Mouse (Mus musculus) spleen, postnatal 4 days (tissue): ENCODE results near the gene Ivns1abp.
A peak's percentile ranks its signal among the peaks of the same experiment; 100 is the strongest.
"Not testable (repeated sequence)": the region's sequence is repeated elsewhere in the genome, so short reads cannot be mapped to it uniquely, and the experiment has no call there.

Experiments
- DNase-seq, 2 experiments: peaks; one replicate each; pipeline ENCODE4 v3.0.0; 2022; ENCODE audit warnings: low spot score in 2 of 2

The Ivns1abp gene

DNA sequence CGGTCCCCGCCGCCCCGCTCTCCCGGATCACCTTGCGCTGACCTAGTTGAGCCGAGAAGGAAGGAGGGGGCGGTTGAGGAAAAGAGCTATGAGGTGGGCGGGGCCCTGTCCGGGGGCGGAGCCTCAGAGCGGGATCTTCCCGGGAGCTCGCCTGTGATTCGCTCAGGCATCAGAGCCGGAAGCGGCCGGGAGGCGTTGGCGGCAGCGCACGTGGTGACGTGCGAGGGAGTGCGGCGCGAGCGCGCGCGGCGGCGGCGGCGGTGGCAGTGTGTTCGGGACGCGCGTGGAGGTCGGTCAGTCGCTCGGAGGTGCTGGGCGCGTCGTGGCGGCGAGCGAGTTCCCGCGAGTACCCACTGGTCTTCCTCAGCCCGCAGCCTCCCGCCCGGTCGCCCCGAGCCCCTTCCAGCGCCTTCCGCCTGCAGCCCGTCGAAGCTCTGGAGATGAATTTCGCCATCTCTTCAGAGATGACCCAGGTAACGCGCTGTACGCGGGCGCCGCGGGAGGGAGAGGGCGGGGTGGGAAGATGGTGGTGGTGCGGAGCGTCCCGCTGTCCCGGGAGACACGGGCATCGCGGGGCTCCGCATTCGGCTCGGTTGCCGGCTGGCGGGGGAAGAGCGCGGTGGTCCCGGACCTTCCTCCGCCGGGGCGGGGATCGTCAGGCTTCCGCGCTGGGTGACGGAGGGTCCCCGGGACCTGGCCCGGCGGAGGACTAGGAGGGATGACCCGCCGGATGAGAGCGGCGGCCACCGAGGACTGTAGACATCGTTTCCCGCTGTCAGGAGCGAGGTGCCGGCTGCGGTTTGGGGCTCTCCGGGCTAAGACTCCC lies at the start of gene Ivns1abp:
Gene Ivns1abp (plus strand): TSS at position 195 of the 826 bp plus-strand sequence.
- peak; percentile 97 for DNase-seq

DNA sequence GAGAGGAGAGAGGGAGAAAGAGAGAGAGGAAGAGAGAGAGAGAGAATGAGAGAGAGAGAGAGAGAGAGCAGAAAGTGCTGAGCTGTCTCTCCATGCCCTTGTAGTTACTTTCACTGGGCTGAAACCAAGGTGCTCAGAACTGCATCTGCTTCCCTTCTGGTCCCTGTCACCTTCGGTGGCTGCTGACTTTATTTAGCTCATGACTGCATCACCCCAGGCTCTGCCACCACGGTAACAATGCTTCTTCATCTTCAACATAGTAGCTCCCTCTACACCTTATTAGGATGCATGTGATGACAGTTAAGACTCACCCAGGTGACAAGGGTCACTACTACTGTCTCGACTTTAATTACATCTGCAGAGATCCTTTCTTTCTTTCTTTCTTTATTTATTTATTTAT lies 48.8 kb upstream of the Ivns1abp start:
- no peak for DNase-seq

DNA sequence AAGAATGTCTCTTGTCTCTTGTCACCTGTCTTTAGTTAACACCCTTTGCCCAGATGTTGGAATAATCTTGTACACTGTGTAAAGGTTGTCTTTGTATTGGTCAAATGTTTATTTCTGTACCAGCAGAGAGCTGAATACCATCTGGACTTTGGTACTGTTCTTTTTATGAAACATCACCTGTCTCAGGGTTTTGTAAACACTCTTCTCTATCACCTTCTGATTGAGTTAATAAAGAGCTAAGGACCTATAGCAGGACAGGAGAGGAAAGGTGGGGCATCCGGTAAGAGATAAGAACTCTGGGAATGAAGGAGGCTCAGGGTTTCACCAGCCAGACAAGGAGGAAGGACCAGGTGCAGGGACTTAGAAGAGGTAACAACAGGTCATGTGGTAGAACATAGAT lies 47.7 kb upstream of the Ivns1abp start:
- no peak for DNase-seq

DNA sequence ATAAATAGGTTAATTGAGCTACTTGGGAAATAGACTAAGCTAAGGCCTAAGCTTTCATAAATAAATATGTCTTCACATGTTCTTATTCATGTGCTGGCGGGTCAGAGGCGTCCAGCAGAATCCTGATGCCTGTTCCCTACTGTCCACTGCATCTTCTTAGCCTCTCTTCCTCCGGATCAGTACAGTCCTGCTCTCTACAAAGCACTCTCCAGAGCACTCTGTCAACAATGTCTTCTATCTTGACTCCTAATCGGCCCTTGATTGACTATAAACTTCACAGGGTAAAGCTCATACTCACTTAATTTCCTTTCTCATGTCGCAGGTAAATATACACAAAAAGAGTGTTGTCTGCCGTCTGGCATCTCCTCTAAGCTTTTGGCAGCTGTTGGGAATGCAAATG lies 47.3 kb upstream of the Ivns1abp start:
- no peak for DNase-seq

DNA sequence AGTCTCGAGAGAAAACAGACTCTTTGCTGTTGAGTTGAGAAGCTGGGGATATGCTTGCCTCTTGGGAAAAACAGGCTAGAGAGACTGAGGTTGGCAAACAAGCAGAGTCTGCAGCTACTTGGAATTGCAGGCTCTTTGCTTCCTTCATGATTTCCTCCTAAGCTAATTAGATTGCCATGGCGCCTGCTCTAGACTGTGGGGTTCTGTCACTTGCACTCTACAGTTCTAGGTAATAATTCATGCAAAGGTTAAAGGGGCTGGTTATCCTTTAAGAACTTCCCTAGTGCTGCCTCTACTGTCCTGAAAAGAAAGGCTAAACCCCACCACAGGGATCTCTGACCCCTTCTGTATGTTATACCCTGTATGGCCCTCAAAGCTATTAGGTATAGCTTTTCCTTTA lies 46.7 kb upstream of the Ivns1abp start:
- DNase-seq = no peak

DNA sequence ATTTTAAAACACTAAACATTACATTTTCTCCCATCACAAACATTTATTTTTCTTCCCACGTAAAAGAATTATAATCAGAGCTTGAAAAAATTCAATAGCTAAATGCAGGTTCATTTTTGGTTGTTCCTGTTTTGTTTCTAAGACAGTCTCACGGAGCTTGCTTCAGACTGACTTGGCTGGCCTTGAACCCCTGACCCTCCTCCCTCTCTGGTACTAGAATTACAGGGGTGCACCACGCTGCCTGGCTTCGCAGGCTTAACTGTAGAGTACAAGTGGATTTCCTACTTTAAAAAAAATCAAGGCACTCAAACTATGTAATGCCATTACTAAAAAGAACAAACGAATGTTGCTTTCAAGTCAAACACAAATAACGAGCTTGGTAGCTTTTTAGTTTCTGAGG lies 42.8 kb upstream of the Ivns1abp start:
- DNase-seq = no peak

DNA sequence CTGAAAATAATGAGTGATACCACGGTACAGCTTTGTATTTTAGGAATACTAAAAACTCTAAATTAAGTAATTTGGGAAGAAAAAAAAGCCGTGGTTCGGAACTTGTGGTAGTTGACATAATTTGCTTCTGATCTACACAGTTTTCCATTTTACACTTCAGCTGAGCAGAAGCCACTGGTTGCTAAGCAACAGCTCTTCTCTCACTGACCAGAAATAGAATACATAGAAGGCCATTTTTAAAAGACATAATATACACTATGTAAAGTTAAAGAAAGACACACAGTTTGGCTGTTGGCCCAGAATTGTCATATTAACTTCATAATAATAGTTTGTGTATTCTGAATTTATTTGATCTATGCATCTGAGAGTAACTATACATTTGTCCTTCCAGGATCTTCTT lies 42.4 kb upstream of the Ivns1abp start:
- no peak for DNase-seq

DNA sequence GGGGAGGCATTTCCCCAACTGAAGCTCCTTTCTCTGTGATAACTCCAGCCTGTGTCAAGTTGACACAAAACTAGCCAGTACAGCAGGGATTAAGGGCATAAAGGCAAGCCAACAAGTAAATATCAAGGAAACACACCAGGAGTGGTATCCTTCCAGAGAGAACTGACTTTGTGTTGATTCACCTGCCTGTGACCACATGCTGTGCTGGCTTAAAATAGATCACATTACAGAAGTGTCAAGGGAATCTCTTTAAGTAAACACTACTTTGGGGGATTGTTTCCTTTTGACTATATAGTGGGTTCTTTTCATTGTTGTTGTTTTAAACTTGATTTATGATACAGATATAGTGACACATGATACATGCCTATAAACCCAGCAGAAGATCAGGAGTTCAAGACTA lies 41.0 kb upstream of the Ivns1abp start:
- DNase-seq = no peak

DNA sequence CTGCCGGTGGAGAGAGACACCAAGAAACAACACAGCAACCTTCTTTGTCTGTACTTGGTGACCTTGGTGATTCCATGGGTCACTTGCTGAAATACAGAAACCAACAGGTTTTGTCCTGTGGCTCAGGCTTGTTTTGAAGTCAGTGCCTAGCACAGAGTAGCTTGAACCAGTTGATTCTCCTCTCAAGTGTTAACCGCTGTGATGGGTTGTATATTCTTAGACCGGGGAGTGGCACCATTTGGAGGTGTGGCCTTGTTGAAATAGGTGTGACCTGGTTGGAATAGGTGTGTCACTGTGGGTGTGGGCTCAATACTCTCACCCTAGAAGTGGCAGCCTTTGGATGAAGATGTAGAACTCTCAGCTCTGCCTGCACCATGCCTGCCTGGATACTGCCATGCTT lies 39.3 kb upstream of the Ivns1abp start:
- DNase-seq = not testable (repeated sequence)

DNA sequence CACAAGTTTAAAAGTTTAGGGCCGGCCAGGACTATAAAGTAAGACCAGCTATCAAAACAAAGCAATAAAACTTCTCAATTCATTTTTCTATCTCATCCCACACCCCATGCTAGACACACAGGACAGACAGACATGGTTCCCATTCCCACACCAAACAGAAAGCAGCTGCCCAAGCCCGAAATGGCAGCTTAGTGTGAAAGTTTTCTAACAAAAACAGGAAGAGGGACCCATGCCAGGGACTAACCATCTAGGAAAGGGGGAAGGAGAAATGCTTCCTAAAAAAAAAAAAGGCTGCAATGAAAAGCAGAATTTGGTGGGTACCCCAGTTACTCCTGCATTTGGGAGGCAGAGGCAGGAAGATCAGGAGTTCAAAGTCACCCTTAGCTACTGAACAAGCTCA lies 37.2 kb upstream of the Ivns1abp start:
- no peak for DNase-seq

DNA sequence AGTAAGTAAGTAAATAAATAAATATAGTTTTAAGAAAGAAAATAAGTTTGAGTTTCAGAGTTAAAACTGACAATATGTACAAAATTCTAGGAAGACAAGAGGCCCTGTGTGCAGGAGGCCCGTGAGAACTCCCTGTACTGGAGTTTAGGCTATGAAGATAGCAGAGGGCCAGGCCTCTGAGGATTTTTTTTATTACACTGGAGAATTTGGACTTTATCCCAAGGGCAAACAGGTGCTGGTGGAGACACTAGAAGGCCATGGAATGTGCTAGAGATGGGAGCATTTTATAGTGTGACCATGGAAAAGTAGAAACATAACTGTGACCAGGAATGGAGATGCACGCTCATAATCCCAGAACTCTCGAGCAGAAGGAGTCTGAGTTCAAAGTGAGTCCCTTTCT lies 36.5 kb upstream of the Ivns1abp start:
- DNase-seq = no peak

DNA sequence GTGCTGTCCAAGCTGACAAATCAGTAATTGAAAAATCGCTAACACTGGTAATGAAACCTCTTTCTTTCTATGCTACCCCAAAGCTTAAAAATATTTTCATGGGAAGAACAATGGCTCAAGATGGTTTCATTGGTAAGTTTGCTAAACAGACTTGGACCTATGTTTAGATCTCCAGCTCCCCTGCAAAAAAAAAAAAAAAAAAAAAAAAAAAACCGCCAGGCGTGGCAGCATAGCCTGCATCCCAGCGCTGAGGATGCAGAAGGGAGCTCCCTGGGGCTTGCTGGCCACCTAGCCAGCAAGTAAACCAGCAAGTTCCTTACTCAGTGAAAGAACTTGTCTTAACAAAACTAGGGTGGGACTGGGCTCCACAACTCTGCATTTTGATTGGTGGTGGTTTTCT lies 35.8 kb upstream of the Ivns1abp start:
- DNase-seq = no peak

DNA sequence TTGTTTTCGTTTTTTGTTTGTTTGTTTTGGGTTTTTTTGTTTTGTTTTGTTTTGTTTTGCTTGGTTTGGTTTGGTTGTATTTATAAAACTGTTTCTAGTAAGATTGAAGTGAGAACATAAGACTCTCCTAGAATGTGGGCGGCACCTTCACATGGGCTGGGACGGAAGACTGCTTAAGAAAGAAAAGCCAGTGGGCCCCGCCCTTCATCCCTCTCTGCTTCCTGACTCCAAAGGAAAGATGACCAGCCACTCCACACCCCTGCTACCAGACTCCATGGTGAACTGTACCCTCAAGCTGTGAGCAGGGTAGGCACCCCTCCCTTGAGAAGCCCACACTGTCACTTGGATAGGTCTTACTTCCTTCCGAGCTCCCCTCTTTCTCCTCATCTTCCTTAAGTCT lies 33.8 kb upstream of the Ivns1abp start:
- DNase-seq = no peak

DNA sequence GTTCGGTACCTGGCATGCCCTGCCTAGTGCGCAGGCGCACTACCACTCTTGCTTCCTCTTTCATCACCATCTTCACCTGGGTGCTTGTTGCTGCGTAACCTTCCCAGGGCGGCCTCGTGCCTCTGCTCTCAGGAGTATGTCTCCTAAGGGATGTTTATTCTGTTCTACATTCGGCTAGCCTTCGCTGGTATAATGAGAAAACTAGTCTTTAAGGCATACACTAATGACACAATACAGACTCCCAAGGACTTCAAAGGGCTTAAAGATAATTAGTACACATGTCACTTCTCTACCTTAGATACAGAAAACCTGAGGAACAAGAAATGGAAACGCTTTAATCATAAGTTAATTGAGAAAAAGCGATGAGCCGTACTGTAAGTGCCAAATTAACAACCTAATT lies 32.9 kb upstream of the Ivns1abp start:
- DNase-seq = no peak

DNA sequence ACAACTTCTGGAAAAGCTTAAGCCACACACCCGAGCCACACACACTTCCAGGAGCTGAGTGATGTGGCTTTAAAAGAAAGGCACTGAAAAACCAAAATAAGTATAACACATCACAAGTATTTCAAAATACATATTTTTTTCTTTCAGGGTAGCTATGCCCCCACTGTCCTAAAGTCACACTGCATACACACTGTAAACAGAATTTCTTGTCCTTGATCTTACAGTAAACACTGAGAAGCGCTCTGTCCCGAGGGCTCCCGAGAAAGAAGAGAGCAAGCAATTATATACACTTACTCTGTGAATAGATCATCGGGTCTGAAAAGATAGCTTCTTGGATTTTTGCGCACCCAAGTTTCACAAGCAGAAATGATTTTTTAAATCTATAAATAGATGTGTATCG lies 25.0 kb upstream of the Ivns1abp start:
- no peak for DNase-seq

DNA sequence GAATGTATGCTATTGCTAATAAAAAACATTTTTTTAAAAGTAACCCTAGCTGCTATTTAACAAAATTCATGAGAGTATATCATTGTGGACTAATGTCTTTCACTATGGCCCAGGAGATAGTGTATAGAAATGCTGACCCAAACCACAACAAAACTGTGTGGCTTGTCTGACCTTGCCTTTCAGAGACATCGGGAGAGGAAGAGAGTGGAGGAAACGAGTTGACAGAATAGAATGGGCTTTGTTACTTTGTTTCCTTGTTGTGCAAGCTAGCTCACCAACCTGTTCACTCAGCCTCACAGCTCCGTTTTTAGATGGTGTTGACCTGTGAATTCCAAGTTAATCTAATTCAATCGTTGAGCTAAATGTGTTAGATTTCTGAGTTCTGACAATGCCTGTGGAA lies 23.9 kb upstream of the Ivns1abp start:
- DNase-seq = no peak

DNA sequence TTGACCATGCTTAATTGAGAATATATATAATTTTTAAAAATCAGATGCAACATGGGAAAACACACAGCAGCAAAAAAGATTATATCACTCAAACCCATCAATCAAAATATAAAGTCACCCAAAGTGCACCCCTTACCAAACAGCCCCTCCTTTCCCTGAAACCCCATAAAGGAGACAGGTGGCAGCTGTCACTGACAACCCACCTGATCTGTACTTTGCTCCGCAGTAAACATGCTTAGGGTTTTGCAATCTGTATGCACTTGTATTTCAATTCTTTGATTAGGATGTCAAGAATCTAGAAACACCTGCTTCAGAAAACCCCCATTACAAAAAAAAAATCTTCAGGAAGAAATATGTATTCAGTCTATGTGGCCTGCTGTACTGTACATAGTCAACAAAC lies 18.9 kb upstream of the Ivns1abp start:
- DNase-seq = no peak

DNA sequence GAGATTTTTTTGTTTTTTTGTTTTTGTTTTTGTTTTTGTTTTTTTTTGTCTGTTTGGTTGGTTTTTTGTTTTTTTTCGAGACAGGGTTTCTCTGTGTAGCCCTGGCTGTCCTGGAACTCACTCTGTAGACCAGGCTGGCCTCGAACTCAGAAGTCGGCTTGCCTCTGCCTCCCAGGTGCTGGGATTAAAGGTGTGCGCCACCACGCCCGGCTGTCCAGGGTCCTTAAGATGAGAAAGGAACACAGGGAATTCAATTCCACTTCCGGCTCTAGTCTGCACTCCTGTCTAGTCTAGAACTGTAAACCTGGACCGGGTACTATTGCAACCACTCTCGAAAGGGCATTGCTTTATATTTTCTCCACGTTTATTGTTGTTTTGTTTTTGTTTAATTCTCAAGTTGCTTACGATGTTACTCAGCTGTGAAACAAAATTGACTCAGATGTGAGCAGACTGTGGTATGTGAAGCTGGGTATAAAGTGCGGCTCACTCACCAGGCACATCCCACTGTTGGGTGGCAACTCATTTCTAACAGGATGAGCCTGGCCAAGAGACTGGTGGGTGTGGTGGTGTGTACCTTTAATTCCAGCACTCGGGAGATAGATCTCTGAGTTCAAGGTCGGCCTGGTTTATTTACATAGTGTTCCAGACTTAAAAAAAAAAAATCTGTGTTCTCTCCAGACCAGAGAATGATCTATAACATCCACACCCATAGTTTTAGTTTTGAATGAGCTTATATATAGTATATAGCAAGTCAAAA lies 15.8 kb upstream of the Ivns1abp start:
- no peak for DNase-seq

DNA sequence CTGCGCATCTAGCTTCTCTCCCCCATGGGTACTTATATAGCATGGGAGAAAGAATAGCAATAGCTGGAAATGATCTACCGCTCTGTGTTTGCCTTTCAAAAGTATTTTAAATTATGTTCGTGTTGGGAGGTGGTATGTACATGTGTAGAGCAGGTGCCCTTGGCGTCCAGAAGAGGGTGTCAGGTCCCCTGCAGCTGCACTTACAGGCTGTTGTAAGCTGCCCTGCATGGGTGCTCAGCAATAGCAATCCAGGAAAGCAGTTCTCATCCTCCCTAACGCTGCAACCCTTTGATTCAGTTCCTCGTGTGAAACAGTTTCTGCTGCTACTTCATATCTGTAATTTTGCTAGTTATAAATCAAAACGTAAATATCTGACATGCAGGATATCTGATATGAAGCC lies 14.7 kb upstream of the Ivns1abp start:
- no peak for DNase-seq

DNA sequence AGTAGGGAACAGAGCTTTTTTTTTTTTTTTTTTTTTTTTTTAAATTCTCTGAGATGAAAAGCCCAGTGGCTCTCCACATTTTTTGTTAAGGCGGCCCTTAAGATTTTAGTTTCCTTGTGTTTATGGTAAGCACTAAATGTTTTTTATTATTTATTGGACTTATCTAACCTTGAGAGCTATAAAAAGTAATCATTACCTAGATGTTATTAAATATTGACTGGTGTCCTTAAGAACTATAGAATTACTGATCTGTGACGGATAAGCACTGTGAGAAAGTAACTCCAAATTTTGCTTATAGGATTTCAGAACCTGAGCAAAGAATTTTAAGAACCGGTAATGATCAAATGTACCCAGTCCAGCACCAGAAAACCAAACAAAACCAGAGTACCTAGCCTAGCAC lies 11.5 kb upstream of the Ivns1abp start:
- no peak for DNase-seq

DNA sequence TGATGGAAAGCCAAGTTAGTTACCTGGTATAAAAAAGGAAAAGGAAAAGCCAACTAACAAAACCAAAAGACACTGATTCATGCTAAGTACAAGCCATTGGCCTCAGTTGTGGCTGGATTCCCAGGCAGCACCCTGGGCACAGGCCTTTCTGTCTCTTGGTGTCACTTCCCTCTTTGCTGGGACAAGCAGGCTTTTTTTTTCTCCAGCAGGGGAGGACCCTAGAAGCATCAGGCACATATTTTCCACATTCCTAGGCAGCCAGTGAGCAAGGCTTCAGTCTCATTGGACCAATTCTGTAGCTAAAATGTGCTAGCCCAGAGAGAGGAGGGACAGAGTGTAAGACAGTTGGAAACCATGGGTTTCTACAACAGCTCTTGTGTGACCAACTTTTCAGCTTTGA lies 6.0 kb upstream of the Ivns1abp start:
- no peak for DNase-seq

DNA sequence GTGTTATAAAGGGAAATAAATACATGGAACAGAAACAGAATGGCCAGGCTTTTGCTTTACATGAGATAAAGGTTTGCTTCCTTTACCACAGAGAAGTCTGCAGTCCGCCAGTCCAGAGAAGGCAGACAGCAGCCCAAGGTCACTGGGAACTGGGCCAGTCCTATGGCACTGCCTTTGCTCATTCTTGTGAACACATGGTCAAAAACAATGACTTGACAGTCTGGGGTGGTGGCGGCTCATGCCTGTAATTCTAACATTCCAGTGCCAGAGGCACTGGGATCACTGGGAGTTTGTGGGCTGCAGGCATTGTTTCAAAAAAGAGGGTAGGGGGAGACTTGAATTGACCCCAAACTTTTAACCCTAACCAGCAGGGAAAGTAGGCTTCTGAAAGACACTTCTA lies 5.3 kb upstream of the Ivns1abp start:
- no peak for DNase-seq

DNA sequence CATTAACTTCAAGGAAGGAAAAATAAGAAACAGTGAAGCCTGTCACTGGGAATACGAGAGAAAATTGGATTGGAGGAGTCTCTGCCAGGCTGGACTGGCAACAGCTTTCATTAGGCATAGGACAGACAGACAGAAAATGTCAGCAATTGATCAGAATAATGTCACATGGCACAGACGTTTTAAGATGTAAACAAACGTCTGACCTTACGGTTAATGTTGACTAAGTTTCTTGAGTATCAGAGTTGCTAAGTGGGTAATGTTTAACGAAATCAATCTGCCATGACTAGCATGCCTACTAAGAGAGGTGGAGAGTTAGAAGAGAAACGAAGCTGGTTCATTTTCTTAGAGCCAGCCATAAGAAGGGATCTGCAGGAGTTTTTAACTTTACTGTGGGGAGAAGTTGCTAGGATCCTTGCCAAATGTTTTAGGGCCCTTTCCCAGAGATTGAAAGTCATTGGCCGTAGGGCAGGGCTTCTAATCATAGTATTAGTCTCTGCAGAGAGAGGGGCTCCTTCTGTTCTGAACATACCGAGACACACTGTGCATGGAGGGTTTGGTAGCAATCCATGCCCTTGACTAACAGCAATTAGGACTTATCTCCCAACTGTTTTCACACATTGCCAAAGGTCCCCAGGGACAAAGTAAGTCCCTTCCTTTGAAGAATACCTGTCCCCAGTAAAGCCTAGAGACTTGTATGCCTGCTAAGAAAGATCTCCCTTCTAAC lies 2.8 kb upstream of the Ivns1abp start:
- no peak for DNase-seq
